Mouse (Mus musculus) left cerebral cortex, postnatal 14 days (tissue): ENCODE data around the gene Armcx3. TPM values are rescaled to one million over a fixed set of nuclear protein-coding genes. Genes with fewer than 3 reads are reported as not detected.

Experiments used
- DNase-seq, 2 experiments: peaks; one replicate each; pipeline ENCODE4 v3.0.0; 2021 to 2022; ENCODE audit warnings: low spot score in 2 of 2, mixed read lengths in 1 of 2
- intact Hi-C: fragments of 180-260 bp; cut with DNase I; formaldehyde crosslinking; loops from one replicate; pipeline ENCODE4 v1.15.1; 2025
- microRNA-seq, 2 experiments: library from miRNA; unstranded; fragments of <30 nt; microRNA quantifications; one replicate each; pipeline ENCODE4 v1.2.0; 2022
- total RNA-seq, 2 experiments: library from RNA; stranded (reverse); gene quantifications; 2 replicates each; pipeline ENCODE4 v1.2.3; 2021

Armcx3 gene
- total RNA-seq, 2 experiments from 2014 or later, result 77.7 to 85.2 TPM

- intact Hi-C loops, result loop anchor here (5.0 kb wide), 1 partner anchor 41 kb away; no protein-coding TSS in a partner anchor
- DNase-seq, result peak; percentile 28 to 55
Observed at GRCm38 (mm10) chrX:134807833-134808754, 51.7 kb downstream of the Armcx3 start.

GRCm38 (mm10) chrX:134808755-134809224 is 52.4 kb downstream of the Armcx3 start, which contains the start of gene Armcx2:
Gene Armcx2 (minus strand): TSS chrX:134809221.
- intact Hi-C loops, result loop anchor here (5.0 kb wide), 1 partner anchor 41 kb away; no protein-coding TSS in a partner anchor
- peak; percentile 59 to 67 for DNase-seq

Small RNA genes lying within 50 kb of the gene (microRNA-seq; reads per million reads assigned to microRNA genes)
- gene Mir7093, result 0.67 to 1.1 reads per million in 2 experiments

Other genes starting within 250 kb of the Armcx3 start
- 10 to 100 TPM; 23.5 to 25.3 TPM for gene Timm8a1, start 214.7 kb upstream of the Armcx3 start, total RNA-seq
- 1 to 10 TPM; 1.0 to 1.4 TPM for gene Btk, start 173.0 kb upstream of the Armcx3 start, total RNA-seq
- gene Rpl36a, start 170.9 kb upstream of the Armcx3 start, total RNA-seq, result 100 to 1,000 TPM; 118 to 132 TPM
- gene Gla, start 155.5 kb upstream of the Armcx3 start, total RNA-seq, result 1 to 10 TPM; 9.0 to 9.9 TPM
- gene Hnrnph2, start 155.4 kb upstream of the Armcx3 start, total RNA-seq, result 100 to 1,000 TPM; 145 to 146 TPM
- gene Armcx4, start 70.1 kb upstream of the Armcx3 start, total RNA-seq, result 10 to 100 TPM; 44.5 to 44.8 TPM
- gene Armcx1, start 38.6 kb upstream of the Armcx3 start, total RNA-seq, result 10 to 100 TPM; 58.6 to 64.1 TPM
- 1 to 10 TPM; 4.2 to 4.9 TPM for gene Armcx6, start 5.2 kb upstream of the Armcx3 start, total RNA-seq
- gene Armcx2, start 52.6 kb downstream of the Armcx3 start, total RNA-seq, result 10 to 100 TPM; 80.9 to 81.9 TPM
- gene Nxf2, start 208.2 kb downstream of the Armcx3 start, total RNA-seq, result not detected